Mouse (Mus musculus) left cerebral cortex, postnatal 25 days (tissue): ENCODE data around the gene Reln. TPM values are rescaled to one million over a fixed set of nuclear protein-coding genes. Genes with fewer than 3 reads are reported as not detected.

Source experiments
- DNase-seq, 2 experiments: peaks; one replicate each; pipeline ENCODE4 v3.0.0; 2022; ENCODE audit warnings: low spot score in 2 of 2, mixed read lengths in 1 of 2
- intact Hi-C: fragments of 180-260 bp; cut with DNase I; formaldehyde crosslinking; loops from one replicate; pipeline ENCODE4 v1.15.1; 2025
- total RNA-seq, 2 experiments: library from RNA; stranded (reverse); gene quantifications; 2 replicates each; pipeline ENCODE4 v1.2.3; 2021

Gene Reln
- 10 to 100 TPM; 77.3 to 78.9 TPM for total RNA-seq

DNA sequence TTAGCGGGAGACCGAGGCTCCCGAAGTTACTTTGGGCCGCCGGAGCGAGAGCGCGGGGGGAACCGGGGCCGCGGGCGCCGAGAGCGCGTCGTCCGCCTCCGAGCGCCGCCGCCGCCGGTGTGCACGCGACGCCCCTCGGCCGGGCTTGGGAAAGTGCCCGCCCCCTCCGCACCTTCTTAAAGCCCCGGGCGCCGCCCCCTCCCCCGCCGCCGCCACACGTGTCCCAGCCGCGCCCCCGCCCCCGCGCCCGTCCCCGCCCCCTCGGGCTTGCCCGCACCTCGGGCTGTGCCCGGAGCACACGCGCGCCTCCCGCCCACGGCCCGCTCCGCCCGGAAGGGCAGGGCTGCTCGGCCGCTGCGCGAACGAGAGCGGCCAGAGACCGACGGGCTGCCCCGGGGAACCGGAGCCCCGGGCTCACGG is at the start of gene Reln:
Gene Reln, minus strand, starts transcription at position 147 of the 420 bp plus-strand sequence.
- intact Hi-C loops, result no loop called here
- DNase-seq, result no peak

DNA sequence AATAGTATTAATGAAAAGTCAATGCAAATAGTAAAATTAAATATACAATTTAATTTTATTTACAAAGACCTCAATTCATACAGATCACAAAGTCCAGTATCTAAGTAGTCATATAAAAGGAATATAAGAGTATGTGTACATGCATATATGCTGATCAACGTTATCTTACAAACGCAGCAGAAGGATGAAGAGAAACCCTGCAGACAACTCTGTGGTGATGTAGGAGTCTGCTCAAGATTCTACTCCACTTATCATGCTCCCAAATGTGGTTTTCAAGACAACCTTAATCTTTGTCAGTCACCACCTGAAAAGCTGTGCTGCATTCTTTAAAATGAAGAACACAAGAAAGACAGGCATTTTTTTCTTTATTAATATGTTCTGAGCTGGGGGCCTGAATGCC is 44.0 kb upstream of the Reln start:
- intact Hi-C loops, result no loop called here

DNA sequence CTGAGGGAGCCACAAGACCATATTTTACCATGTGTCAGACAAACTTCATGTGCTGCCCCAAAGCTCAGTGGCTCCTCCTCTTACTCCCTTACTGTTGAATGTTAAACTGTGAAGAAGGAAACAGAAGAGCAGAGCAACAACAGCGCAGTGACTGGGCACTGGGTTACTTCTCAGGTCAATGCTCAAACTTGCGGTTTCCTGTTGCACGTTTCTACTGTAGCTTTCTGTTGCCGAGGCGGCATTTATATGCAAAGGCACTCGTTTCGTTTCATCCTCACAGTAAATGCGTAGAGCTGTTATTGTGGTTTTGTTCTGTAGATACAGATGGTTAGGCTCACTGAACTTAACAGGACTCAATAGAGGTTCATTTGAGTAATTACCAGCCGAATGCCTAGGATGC is 16.0 kb upstream of the Reln start:
- no peak for DNase-seq
- intact Hi-C loops, result loop anchor here (2.0 kb wide), 1 partner anchor 16 kb away; no protein-coding TSS in a partner anchor

More for the DNA sequence above, 44.0 kb upstream of the Reln start:
- DNase-seq, result no peak

DNA sequence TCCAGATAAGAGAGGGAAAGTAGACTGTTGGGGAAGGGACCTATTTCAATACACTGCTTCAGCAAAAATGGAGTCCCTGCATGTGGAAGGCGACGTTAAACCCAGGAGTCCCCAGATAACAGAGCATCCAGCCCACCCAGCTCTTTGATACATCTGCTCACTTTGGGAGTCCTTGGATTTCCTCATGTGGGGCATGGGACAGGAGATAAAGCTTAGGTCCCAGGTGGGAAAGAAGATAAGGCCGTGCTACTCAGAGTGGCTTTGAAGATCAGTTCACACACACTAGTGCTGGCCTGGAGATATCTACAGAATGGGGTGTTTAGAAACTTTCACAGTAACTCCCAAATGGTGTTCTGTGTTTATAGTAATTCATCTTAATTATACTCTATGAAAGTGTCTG is 3.9 kb upstream of the Reln start:
- DNase-seq, result no peak
- intact Hi-C loops, result no loop called here

DNA sequence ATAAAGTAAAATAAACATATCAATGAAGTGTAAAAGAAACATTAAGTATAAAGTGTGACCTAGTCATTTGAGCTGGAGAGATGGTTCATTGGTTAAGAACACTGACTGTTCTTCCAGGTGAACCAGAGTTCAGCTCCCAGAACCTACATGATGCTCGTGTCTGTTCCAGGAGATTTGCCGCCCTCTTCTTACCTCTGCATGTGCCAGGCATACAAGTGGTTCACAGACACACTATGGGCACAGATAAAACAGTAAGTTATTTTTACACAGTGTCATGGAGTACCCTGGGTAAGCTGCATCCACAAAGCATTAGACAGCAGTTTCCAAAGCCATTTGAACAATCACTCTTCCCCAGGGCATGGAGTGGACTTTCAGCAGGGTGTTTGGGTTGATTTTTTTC is 3.2 kb upstream of the Reln start:
- DNase-seq, result no peak
- intact Hi-C loops, result no loop called here

DNA sequence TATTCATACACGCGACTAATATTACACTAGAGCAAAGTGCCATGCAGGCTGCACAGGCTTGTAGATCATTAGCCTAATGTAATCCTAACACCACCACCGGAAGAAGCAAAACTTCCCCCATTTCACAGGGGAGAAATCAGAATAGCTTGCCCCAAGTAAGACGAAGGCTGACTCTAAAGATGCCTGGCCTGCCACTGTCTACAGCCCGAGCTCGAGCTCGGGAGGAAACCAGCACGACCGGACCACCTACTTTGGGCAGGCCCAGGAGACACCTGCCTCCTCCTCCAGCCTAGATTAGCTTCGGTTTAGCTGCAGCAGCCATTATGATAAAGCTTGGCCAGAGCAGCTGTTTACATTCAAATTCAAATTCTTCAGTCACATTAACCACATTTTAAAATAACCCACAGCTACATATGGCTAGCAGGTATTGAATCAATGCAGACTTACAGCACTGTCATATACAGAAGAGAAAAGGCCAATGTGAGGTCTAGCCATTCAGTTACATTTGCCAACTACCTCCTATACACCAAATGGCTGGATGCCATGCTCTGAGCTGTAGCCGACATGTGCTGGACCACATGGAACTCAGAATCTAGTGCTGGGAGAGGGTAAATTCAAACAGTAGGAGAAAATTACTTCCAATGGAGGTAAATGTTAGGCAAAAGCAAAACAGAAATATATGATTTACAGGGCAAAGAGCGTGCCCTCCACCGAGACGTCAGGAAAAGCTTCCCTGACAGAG is 1.6 kb upstream of the Reln start:
- no peak for DNase-seq

DNA sequence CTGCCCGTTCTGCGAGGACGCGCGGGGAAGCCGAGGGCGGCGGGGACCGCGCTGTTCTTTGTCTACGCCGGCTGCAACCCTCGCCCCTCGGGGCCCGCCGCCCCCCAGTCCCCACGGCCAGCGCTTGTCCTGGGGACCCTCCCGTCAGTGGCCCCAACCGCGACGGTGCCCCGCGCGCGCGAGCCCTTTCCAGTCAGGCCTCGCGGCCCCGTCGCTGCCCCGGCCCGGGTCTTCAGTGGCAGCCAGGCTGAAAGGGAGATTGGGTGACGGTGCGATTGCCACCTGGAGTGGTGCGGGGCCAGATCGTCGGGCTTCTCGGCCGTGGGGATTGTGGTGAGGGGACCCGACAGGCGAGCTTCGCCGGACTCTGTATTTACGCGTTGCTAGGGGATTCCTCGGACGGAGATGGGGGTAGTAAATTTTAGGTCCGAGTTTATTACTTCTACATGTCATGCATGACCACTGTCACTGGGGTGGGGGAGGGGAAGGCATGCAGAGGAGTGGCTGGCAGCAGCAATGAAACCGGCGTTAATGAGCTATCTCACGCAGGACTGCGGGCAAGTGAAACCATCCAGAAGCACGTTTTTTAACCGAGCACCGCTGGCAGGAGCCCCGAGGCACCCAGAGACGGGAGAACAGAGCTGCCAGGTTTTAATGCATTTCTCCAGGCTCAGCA is 612 bp upstream of the Reln start:
- DNase-seq, result peak in 1 of 2 experiments; percentile 24
- intact Hi-C loops, result no loop called here

More for the DNA sequence above, 1.6 kb upstream of the Reln start:
- intact Hi-C loops, result no loop called here

DNA sequence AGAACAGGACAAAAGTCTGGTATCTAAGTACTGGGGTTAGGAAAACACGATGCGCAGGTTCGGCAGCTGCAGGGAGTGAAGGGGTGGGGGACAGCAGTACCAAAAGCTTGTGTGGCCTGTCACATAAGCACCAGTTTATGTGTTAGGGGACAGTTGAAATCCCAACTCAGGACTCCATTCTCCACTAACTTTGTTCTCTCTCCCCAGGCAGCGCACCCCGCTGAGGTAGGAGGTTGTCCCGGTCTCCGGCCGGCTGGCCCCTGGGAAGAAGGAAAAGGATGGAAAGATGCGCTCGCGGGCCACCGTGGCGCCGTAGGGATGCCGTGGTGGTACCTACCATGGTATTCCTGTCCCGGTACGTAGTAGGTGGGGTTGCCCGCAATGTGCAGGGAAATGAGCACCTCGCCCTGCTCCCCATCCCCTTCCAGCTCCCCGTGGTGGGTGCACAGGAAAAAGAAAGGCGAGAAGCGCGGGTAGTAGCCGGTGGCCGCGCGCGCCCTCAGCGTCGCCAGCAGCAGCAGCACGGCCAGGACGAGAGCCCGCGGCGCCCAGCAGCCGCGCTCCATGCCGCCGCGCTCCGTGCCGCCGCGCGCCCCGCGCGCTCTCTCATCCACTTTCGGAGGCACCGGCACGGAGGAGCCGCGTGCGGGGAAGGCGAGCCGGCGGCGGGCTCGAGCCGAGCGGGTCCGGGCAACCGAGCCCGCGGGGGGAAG is 503 bp downstream of the Reln start:
- intact Hi-C loops, result no loop called here

DNA sequence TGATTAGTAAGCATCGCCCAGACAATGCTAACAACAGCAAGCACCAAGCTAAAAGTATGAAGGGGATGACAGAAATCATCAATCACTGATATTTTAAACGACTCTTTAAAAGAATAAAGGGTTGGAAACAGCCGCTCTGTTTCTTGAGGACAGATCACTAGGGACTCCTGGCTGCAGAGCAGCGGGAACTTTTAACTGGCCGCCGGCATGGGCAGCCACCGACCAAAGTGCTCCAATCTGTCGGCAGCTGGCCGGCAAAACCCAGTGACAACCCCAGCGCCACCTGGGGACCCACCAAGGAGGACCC is 1.0 kb downstream of the Reln start:
- no peak for DNase-seq
- intact Hi-C loops, result no loop called here

More for the DNA sequence above, 503 bp downstream of the Reln start:
- DNase-seq, result peak in 1 of 2 experiments; percentile 45

DNA sequence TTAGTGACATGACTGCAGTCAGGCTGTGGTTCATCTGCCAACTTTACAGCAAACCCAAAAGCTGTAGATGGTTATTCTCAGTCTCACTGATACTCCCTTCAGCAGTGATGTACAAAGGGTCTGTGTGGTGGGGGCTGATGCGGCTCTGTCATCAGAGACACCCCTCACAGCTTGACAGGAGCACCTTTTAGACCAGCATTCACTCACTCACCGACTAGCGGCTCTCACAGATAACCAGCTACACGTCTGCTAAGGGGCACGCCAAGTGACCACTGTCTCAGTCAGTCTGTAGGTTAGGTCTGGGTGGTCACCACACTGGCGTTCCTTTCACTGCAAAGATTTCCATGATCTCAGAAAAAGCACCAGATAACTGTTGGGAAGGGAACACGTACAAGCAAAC is 2.0 kb downstream of the Reln start:
- intact Hi-C loops, result no loop called here
- DNase-seq, result no peak

DNA sequence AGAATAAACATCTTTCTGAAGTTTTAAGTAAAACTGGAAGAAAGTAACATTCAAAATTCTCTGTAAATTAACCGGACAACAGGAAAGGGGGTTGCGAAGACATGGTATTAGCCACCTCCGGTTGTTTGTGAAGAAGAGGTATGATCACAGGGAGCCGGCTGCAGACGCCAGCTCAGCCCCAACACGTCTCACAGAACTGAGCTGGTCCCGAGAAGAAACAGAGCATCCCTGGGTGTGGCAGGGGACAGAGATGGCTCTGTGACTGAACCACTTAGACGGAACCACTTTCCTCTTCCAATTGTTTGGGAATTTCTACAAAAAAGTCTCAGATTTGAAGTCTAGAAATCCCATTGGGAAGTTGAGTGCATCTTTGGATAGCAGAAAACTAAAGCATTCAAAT is 3.5 kb downstream of the Reln start:
- DNase-seq, result no peak
- intact Hi-C loops, result no loop called here

DNA sequence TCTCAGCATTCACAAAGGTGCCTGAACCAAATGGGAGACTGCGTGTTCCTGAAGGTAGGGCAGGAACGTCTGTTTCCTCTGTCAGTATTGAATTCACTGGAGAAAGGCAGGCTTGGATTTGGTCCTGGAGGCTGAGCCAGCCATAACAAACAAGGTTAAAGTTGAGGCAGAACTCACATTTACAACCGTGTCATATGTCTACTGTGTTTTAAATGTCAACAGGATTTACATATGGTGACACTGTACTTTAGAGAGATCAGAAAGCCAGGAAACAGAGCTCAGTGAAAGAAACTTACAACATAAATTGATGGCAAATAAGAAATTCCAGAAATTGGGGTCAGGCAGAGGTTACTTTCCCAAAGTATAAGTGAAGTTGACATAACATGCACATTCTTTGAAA is 9.1 kb downstream of the Reln start:
- intact Hi-C loops, result no loop called here
- DNase-seq, result no peak

DNA sequence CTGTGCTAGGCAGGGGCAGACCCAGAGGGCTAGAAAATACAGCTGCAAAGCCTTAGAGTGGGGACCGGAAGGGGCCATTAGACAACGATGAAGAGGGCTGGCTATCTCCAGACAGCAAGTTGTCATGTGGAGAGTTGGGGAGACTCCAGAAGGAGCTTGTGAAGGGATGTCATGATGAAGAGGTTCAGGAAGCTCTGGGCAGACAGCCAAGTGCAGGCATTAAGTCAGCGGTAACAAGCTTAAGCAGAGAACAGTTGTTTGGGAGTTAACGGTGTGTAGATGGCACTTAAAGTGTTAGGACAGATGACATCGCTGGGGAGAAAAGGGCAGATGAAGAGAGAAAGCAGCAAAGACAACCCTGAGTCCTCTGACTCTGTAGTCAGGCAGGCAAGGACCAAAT is 13.7 kb downstream of the Reln start:
- intact Hi-C loops, result no loop called here

DNA sequence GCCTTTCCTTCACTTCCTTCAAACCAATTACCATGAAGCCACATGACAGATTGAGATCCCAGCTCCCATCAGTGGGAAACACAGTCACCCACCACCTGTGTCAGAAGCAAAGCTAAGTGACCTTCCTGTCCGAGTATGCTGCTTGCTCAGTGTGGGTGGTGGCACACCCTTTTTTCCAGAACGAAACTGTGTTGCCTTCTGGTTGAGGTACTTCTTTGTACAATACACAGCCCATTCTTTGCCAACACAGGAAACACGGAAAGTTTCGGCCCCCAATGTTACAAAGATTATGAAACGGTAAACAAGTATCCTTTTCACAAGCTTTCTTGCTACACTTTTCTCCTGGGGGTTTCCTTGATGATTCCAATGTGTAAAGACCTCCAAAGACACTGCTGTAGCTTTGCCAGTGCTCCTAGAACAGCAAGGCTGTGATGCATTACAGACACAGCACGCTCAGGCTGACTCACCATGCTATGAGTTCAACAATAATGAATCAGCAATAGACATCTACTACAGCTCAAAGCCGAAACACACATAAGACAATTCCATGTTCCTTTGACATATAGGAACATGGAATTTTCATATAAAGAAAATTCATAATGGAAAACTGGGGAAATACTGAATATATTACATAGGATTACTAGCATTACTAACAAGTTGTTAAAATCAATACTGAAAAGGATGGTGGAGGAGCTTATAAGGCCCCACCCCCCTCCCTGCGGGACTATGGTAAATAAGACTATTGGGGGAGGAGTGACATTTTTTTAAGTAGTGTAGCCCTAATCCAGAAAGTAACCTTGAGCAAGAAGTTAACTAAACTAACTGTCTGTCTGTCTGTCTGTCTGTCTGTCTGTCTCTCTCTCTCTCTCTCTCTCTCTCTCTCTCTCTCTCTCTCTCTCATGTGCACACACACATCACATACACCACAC is 15.8 kb downstream of the Reln start:
- intact Hi-C loops, result loop anchor here (5.0 kb wide), 1 partner anchor 341 kb away; no protein-coding TSS in a partner anchor
- DNase-seq, result no peak

More for the DNA sequence above, 13.7 kb downstream of the Reln start:
- DNase-seq, result no peak

DNA sequence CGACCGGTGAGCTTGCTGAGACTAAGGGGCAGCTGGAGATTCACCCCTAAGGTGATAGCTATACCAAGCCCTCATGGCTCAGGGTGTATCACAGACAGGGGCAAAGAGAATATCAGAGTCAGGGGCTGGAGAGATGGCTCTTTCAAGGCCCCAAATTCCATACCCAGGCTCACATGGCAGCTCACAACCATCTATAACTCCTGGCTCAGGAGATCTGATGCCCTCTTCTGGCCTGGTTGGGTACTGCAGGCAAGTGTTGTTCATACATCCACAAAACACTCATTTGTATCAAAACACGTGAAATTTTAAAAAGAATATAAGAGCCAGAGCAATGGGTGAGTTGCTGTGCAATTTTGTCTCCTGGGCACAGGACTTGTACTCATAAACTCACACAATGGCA is 17.3 kb downstream of the Reln start:
- intact Hi-C loops, result loop anchor here (5.0 kb wide), 1 partner anchor 340 kb away; no protein-coding TSS in a partner anchor
- no peak for DNase-seq

DNA sequence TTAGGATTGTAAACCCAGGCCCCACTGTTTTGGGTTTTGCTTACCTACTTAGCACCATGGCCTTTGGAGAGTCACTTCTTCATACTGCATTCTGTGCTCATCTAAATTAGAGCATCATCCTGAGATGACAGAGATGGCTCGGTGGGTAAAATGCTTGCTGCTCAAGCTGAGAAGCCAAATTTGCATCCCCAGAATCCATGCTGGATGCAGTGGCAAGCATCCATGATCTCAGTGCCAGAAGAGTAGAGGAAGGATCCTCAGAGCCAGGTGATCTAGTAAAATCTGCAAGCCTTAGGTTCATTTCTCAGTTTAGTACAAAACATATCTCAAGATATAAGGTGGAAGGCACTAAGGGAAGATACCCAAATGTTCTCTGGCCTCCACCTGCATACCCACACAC is 20.7 kb downstream of the Reln start:
- DNase-seq, result no peak
- intact Hi-C loops, result no loop called here

DNA sequence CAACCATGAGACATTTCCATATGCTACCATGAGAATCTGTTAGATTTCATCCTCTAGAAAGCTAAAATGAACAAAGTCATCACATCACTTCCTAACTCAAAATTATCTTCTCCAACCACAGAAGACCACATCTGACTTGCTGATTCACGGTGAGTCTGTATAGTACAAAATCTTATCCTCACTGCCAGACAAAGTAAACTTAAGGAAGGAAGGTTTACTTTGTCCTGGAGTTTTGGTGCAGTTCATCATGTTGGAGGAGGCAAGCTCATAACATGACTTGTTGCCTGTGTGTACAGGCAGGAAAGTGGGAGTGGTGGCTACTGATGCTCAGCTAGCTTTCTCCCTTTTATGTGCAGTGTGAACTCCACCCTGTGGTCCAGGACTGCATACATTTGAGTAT is 26.7 kb downstream of the Reln start:
- intact Hi-C loops, result no loop called here

DNA sequence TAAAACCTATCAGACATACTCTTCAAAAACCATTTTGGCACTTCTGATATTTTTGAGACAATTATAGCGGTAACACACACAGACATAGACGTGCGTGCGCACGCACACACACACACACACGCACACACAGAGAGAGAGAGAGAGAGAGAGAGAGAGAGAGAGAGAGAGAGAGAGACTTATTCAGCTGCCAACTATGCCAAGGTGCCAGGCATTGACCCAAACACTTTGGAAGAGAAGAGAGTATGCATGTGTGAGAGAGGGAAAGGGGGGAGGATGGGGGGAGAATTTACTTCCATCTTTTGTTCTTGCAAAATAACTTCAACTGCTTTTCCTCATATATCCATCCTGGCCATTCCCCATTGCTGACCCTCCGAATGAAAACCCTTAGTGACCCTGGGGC is 28.0 kb downstream of the Reln start:
- DNase-seq, result no peak
- intact Hi-C loops, result no loop called here

More for the DNA sequence above, 26.7 kb downstream of the Reln start:
- DNase-seq, result no peak

DNA sequence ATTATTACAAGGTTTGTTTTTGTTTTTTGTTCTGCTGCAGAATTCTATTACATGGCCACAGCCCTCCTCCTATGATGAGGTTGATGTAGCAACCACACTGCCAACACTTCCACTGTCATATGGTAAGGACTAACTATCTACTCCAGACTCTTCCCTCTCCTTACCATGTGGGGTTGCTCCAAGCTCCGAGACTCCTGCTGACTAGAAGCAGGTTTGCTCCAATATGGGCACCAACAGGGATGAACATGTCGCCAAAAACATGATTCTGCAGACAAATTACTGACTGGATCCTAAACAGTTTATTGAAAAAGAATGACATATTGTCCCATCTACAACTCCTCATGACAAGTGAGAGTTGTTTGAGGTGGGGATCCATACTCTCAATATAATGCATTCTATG is 28.5 kb downstream of the Reln start:
- DNase-seq, result no peak
- intact Hi-C loops, result no loop called here

DNA sequence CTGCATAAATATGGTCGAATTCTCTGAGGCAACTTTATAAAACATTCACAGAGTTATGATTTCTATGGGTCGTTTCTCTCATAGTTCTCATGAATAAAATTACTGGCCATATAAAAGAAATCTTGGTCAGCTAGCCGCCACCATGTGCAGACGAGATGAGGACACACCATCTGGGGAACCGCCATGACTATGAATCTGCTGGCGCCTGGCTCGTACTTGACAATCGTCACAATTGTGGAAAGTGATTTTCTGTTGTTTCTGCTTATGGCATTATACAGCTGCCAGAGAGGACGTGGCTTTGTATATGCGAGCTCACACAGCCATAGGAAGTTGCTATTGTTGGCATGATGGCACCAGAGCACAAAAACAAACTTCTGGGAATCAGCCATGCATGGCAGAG is 31.5 kb downstream of the Reln start:
- intact Hi-C loops, result no loop called here
- DNase-seq, result peak; percentile 9 to 15
